8 mouse cellular contexts compared by ENCODE assay signal in genomic region chr11:52002842-52003504, GRCm38 (mm10). TPM values are rescaled to one million over a fixed set of nuclear protein-coding genes. Genes with fewer than 3 reads are reported as not detected.
A peak's percentile ranks its signal among the peaks of the same experiment; 100 is the strongest.
DNase-seq lines count a peak whose midpoint lies in the region; ATAC-seq lines count a peak whose summit lies in the region.

No protein-coding gene starts in this region.

- H3K4me2 ChIP-seq in lung, embryonic 15.5 days = peak overlapping the region; percentile 70
- peak overlapping the region; percentile 73 for H3K4me2 ChIP-seq in embryonic facial prominence, embryonic 13.5 days
- H3K4me2 ChIP-seq in kidney, embryonic 16.5 days (replicated peaks; ENCODE audit: low read depth, low read length) = peak overlapping the region; percentile 68
- H3K4me2 ChIP-seq in neural tube, embryonic 14.5 days (ENCODE audit: low read depth, low read length) = peak overlapping the region; percentile 78

- H3K36me3 ChIP-seq in lung, embryonic 15.5 days = no peaks in the 10 kb centered on the region
- peaks cover 1% of the 10 kb centered on the region; the same call in 1 of the 2 replicates for H3K36me3 ChIP-seq in embryonic facial prominence, embryonic 13.5 days
- H3K36me3 ChIP-seq in kidney, embryonic 16.5 days (ENCODE audit: insufficient read depth, low read length) = no peaks in the 10 kb centered on the region
- no peaks in the 10 kb centered on the region for H3K36me3 ChIP-seq in neural tube, embryonic 14.5 days (ENCODE audit: control insufficient read depth, insufficient read depth, low read length)

- peak overlapping the region; percentile 79 for H3K9ac ChIP-seq in lung, embryonic 15.5 days
- H3K9ac ChIP-seq in embryonic facial prominence, embryonic 13.5 days = peak overlapping the region; percentile 84
- H3K9ac ChIP-seq in kidney, embryonic 16.5 days (replicated peaks; ENCODE audit: low read length) = peak overlapping the region; percentile 89
- no peak overlapping the region for H3K9ac ChIP-seq in neural tube, embryonic 14.5 days (replicated peaks; ENCODE audit: low read depth, low read length)

- WGBS in lung, embryonic 15.5 days = 73% methylated on average over 13 of the region's 13 CpGs
- 79% methylated on average over 13 of the region's 13 CpGs for WGBS in embryonic facial prominence, embryonic 13.5 days
- 76% methylated on average over 13 of the region's 13 CpGs for WGBS in kidney, embryonic 16.5 days
- WGBS in neural tube, embryonic 14.5 days = 83% methylated on average over 13 of the region's 13 CpGs

- no peak for ATAC-seq in lung, embryonic 15.5 days (ENCODE audit: borderline replicate concordance, extremely low read depth, low FRiP score, low TSS enrichment)
- no peak for ATAC-seq in embryonic facial prominence, embryonic 13.5 days (ENCODE audit: insufficient number of reproducible peaks, insufficient read depth, low FRiP score, low TSS enrichment, low read depth)
- no peak for ATAC-seq in kidney, embryonic 16.5 days (ENCODE audit: low FRiP score, low TSS enrichment)
- no peak for ATAC-seq in neural tube, embryonic 14.5 days (ENCODE audit: low read depth)

- no peak for DNase-seq in lung, postnatal 4 days
- no peak for DNase-seq in right cerebral cortex, postnatal 36 days (ENCODE audit: low spot score in 2 of 2)
- no peak for DNase-seq in right cerebral cortex, postnatal 4 days
- DNase-seq in adrenal gland, adult 8-10 months = no peak

- H3K27me3 ChIP-seq in lung, embryonic 15.5 days = no peaks in the 10 kb centered on the region
- H3K27me3 ChIP-seq in embryonic facial prominence, embryonic 13.5 days = no peaks in the 10 kb centered on the region
- H3K27me3 ChIP-seq in kidney, embryonic 16.5 days (ENCODE audit: insufficient read depth, low read length) = no peaks in the 10 kb centered on the region
- H3K27me3 ChIP-seq in neural tube, embryonic 14.5 days (ENCODE audit: control insufficient read depth, insufficient read depth, low read length) = no peaks in the 10 kb centered on the region

- H3K9me3 ChIP-seq in lung, embryonic 15.5 days = no peaks in the 10 kb centered on the region
- no peaks in the 10 kb centered on the region for H3K9me3 ChIP-seq in embryonic facial prominence, embryonic 13.5 days
- H3K9me3 ChIP-seq in kidney, embryonic 16.5 days (ENCODE audit: low read length) = no peaks in the 10 kb centered on the region
- no peaks in the 10 kb centered on the region for H3K9me3 ChIP-seq in neural tube, embryonic 14.5 days (ENCODE audit: control insufficient read depth, low read length)

- H3K4me1 ChIP-seq in lung, embryonic 15.5 days = peaks cover 36% of the 10 kb centered on the region
- H3K4me1 ChIP-seq in embryonic facial prominence, embryonic 13.5 days = peaks cover 36% of the 10 kb centered on the region
- H3K4me1 ChIP-seq in kidney, embryonic 16.5 days (ENCODE audit: insufficient read depth, low read length) = peaks cover 37% of the 10 kb centered on the region
- H3K4me1 ChIP-seq in neural tube, embryonic 14.5 days (ENCODE audit: control insufficient read depth, insufficient read depth, low read length) = peaks cover 25% of the 10 kb centered on the region

- peak overlapping the region; percentile 93 for H3K27ac ChIP-seq in lung, embryonic 15.5 days
- peak overlapping the region; percentile 92 for H3K27ac ChIP-seq in embryonic facial prominence, embryonic 13.5 days
- peak overlapping the region; percentile 96 for H3K27ac ChIP-seq in kidney, embryonic 16.5 days (ENCODE audit: low read length)
- H3K27ac ChIP-seq in neural tube, embryonic 14.5 days (ENCODE audit: low read depth, low read length) = peak overlapping the region; percentile 84

- H3K4me3 ChIP-seq in lung, embryonic 15.5 days = peak overlapping the region; percentile 86
- H3K4me3 ChIP-seq in embryonic facial prominence, embryonic 13.5 days = peak overlapping the region; percentile 73
- H3K4me3 ChIP-seq in kidney, embryonic 16.5 days (ENCODE audit: low read length) = peak overlapping the region; percentile 86
- H3K4me3 ChIP-seq in neural tube, embryonic 14.5 days (ENCODE audit: low read depth, low read length) = peak overlapping the region; percentile 60

RNA-seq across cellular contexts. Expression of gene Cdkl3, which starts 1.0 kb away (rescaled TPM):
- 6.5 and 7.0 TPM in 2 replicates for polyA plus RNA-seq in lung, embryonic 15.5 days (2015; fragmentation: Nextera tagmentation; extraction: Ambion mirVana)
- polyA plus RNA-seq in embryonic facial prominence, embryonic 13.5 days (2015; fragmentation: Nextera tagmentation; extraction: Ambion mirVana) = 13.4 and 13.9 TPM in 2 replicates
- polyA plus RNA-seq in kidney, embryonic 16.5 days (2015; fragmentation: Nextera tagmentation; extraction: Ambion mirVana) = 7.8 and 9.2 TPM in 2 replicates
- 29.5 TPM in 2 replicates for polyA plus RNA-seq in neural tube, embryonic 14.5 days (2014; fragmentation: Nextera tagmentation; extraction: Ambion mirVana)
- 1 to 10 TPM; 3.0 to 5.5 (median 4.2) TPM for total RNA-seq in adrenal gland, adult 8-10 months (2022)

RNA-seq across cellular contexts. Expression of gene Ube2b, which starts 2.4 kb away (rescaled TPM):
- polyA plus RNA-seq in lung, embryonic 15.5 days (2015; fragmentation: Nextera tagmentation; extraction: Ambion mirVana) = 214 and 215 TPM in 2 replicates
- polyA plus RNA-seq in embryonic facial prominence, embryonic 13.5 days (2015; fragmentation: Nextera tagmentation; extraction: Ambion mirVana) = 233 and 245 TPM in 2 replicates
- 216 and 220 TPM in 2 replicates for polyA plus RNA-seq in kidney, embryonic 16.5 days (2015; fragmentation: Nextera tagmentation; extraction: Ambion mirVana)
- 165 and 171 TPM in 2 replicates for polyA plus RNA-seq in neural tube, embryonic 14.5 days (2014; fragmentation: Nextera tagmentation; extraction: Ambion mirVana)
- total RNA-seq in adrenal gland, adult 8-10 months (2022) = 100 to 1,000 TPM; 124 to 144 (median 140) TPM

RNA-seq across cellular contexts. Expression of gene Cdkn2aipnl, which starts 35.5 kb away (rescaled TPM):
- polyA plus RNA-seq in lung, embryonic 15.5 days (2015; fragmentation: Nextera tagmentation; extraction: Ambion mirVana) = 102 and 109 TPM in 2 replicates
- 98.8 and 104 TPM in 2 replicates for polyA plus RNA-seq in embryonic facial prominence, embryonic 13.5 days (2015; fragmentation: Nextera tagmentation; extraction: Ambion mirVana)
- polyA plus RNA-seq in kidney, embryonic 16.5 days (2015; fragmentation: Nextera tagmentation; extraction: Ambion mirVana) = 95.5 and 99.8 TPM in 2 replicates
- polyA plus RNA-seq in neural tube, embryonic 14.5 days (2014; fragmentation: Nextera tagmentation; extraction: Ambion mirVana) = 128 and 131 TPM in 2 replicates
- 10 to 100 TPM; 16.9 to 25.6 (median 21.3) TPM for total RNA-seq in adrenal gland, adult 8-10 months (2022)
